10 mouse cellular contexts compared by ENCODE assay signal in genomic region chr12:98714757-98715156, GRCm38 (mm10). TPM values are rescaled to one million over a fixed set of nuclear protein-coding genes. Genes with fewer than 3 reads are reported as not detected.
A peak's percentile ranks its signal among the peaks of the same experiment; 100 is the strongest.
DNase-seq lines count a peak whose midpoint lies in the region; ATAC-seq and TF ChIP-seq lines count a peak whose summit lies in the region.
"Had no signal": no experiment of that assay in that cellular context is flagged by ENCODE, and none has a peak within 500 bp of the region (broad histone marks: within the 10 kb centered on the region; RNA-seq: fewer than 3 reads in every experiment).

No protein-coding gene starts in this region.

- peaks cover 18% of the 10 kb centered on the region for H3K4me1 ChIP-seq in liver, adult 2 months (ENCODE audit: control insufficient read depth, insufficient read depth, low read length)
- peaks cover 7% of the 10 kb centered on the region for H3K4me1 ChIP-seq in intestine, embryonic 15.5 days (replicated peaks)
- no peaks in the 10 kb centered on the region for H3K4me1 ChIP-seq in hindbrain, embryonic 16.5 days (ENCODE audit: control insufficient read depth, insufficient read depth, low read depth, low read length)

- 16% methylated on average over 11 of the region's 11 CpGs for WGBS in liver, adult 2 months
- 33% methylated on average over 11 of the region's 11 CpGs for WGBS in intestine, embryonic 15.5 days
- WGBS in hindbrain, embryonic 16.5 days: 38% methylated on average over 11 of the region's 11 CpGs

- H3K9ac ChIP-seq in liver, adult 2 months (ENCODE audit: low read depth, low read length): no peak overlapping the region
- H3K9ac ChIP-seq in intestine, embryonic 15.5 days: no peak overlapping the region
- no peak overlapping the region for H3K9ac ChIP-seq in hindbrain, embryonic 16.5 days (ENCODE audit: low read depth, low read length)
- H3K9ac ChIP-seq: embryonic facial prominence, embryonic 12.5 days had no signal

- TF ChIP-seq POLR2A in liver, adult 2 months (IDR thresholded peaks at IDR 0.05; ENCODE audit: extremely low read depth, insufficient read depth, low read length): no peak

- H3K4me2 ChIP-seq in intestine, embryonic 15.5 days (replicated peaks): no peak overlapping the region; the same call in 1 of the 2 replicates
- H3K4me2 ChIP-seq in hindbrain, embryonic 16.5 days (ENCODE audit: low read length): no peak overlapping the region
- H3K4me2 ChIP-seq: embryonic facial prominence, embryonic 12.5 days had no signal

- DNase-seq in liver, adult 2 months (ENCODE audit: extremely low read depth, low read depth, low spot score): peak; percentile 81
- no peak for DNase-seq in liver
- DNase-seq in adrenal gland, postnatal 10 days: peak; percentile 49
- DNase-seq in lung, postnatal 10 days: peak; percentile 11
- DNase-seq in spleen, postnatal 36 days (ENCODE audit: low spot score in 2 of 2): no peak
- DNase-seq in urinary bladder, postnatal 4 days (ENCODE audit: low spot score in 2 of 2): no peak
- DNase-seq: gastrocnemius, postnatal 36 days had no signal

- H3K27me3 ChIP-seq in liver, adult 2 months (ENCODE audit: control insufficient read depth, insufficient read depth, low read length): no peaks in the 10 kb centered on the region
- no peaks in the 10 kb centered on the region for H3K27me3 ChIP-seq in intestine, embryonic 15.5 days (replicated peaks)
- no peaks in the 10 kb centered on the region for H3K27me3 ChIP-seq in hindbrain, embryonic 16.5 days (replicated peaks; ENCODE audit: control insufficient read depth, insufficient read depth, low read length)
- H3K27me3 ChIP-seq: embryonic facial prominence, embryonic 12.5 days had no signal

- TF ChIP-seq CTCF in liver, adult 2 months (IDR thresholded peaks at IDR 0.05; ENCODE audit: low read depth, low read length): no peak

- peak overlapping the region; percentile 52 for H3K27ac ChIP-seq in liver, adult 2 months (replicated peaks; ENCODE audit: insufficient read depth, low read depth, low read length)
- no peak overlapping the region for H3K27ac ChIP-seq in intestine, embryonic 15.5 days
- no peak overlapping the region for H3K27ac ChIP-seq in hindbrain, embryonic 16.5 days (ENCODE audit: low read depth, low read length)
- H3K27ac ChIP-seq: embryonic facial prominence, embryonic 12.5 days had no signal

- H3K36me3 ChIP-seq in liver, adult 2 months (ENCODE audit: control insufficient read depth, insufficient read depth, low read length): no peaks in the 10 kb centered on the region
- H3K36me3 ChIP-seq in intestine, embryonic 15.5 days: no peaks in the 10 kb centered on the region
- no peaks in the 10 kb centered on the region for H3K36me3 ChIP-seq in hindbrain, embryonic 16.5 days (ENCODE audit: control insufficient read depth, insufficient read depth, low read length)
- H3K36me3 ChIP-seq: embryonic facial prominence, embryonic 12.5 days had no signal

- peaks cover 6% of the 10 kb centered on the region; the same call in 1 of the 2 replicates for H3K79me2 ChIP-seq in liver, adult 2 months (ENCODE audit: control insufficient read depth, insufficient read depth, low read length)

- H3K9me3 ChIP-seq in intestine, embryonic 15.5 days: no peaks in the 10 kb centered on the region
- H3K9me3 ChIP-seq in hindbrain, embryonic 16.5 days (ENCODE audit: control insufficient read depth, low read length): no peaks in the 10 kb centered on the region
- H3K9me3 ChIP-seq: embryonic facial prominence, embryonic 12.5 days had no signal

- peak; percentile 29; the same call in 1 of the 2 replicates for ATAC-seq in intestine, embryonic 15.5 days
- no peak for ATAC-seq in hindbrain, embryonic 16.5 days

- no peak overlapping the region for H3K4me3 ChIP-seq in liver, adult 2 months (ENCODE audit: insufficient read depth, low read depth, low read length)
- H3K4me3 ChIP-seq in intestine, embryonic 15.5 days (replicated peaks): no peak overlapping the region
- no peak overlapping the region for H3K4me3 ChIP-seq in hindbrain, embryonic 16.5 days (ENCODE audit: low read length)
- H3K4me3 ChIP-seq: embryonic facial prominence, embryonic 12.5 days had no signal

RNA-seq across cellular contexts. Expression of gene Ptpn21, which starts 22.4 kb away (rescaled TPM):
- 5.9 and 10.1 TPM in 2 replicates for total RNA-seq in liver, adult 2 months (2014; rRNA removed)
- polyA plus RNA-seq in liver, adult 2 months (2012; rRNA removed): 10.4 and 12.2 TPM in 2 replicates
- 10 to 100 TPM; 17.5 to 22.7 TPM for total RNA-seq in adrenal gland, postnatal 10 days (2021)
- polyA plus RNA-seq in intestine, embryonic 15.5 days (2015; fragmentation: Nextera tagmentation; extraction: Ambion mirVana): 7.7 TPM in 2 replicates
- 3.4 and 3.7 TPM in 2 replicates for polyA plus RNA-seq in hindbrain, embryonic 16.5 days (2015; fragmentation: Nextera tagmentation; extraction: Ambion mirVana)

RNA-seq across cellular contexts. Expression of gene Zc3h14, which starts 32.0 kb away (rescaled TPM):
- 47.1 and 53.7 TPM in 2 replicates for total RNA-seq in liver, adult 2 months (2014; rRNA removed)
- 21.9 and 22.7 TPM in 2 replicates for polyA plus RNA-seq in liver, adult 2 months (2012; rRNA removed)
- 10 to 100 TPM; 74.9 to 84.4 TPM for total RNA-seq in adrenal gland, postnatal 10 days (2021)
- 86.2 and 98.3 TPM in 2 replicates for polyA plus RNA-seq in intestine, embryonic 15.5 days (2015; fragmentation: Nextera tagmentation; extraction: Ambion mirVana)
- polyA plus RNA-seq in hindbrain, embryonic 16.5 days (2015; fragmentation: Nextera tagmentation; extraction: Ambion mirVana): 95.0 and 95.8 TPM in 2 replicates

Comparison
In these comparisons a context has a peak if more than half of its experiments do, and no peak if none do; other contexts are left out.
1. DNase-seq: peak in liver, adult 2 months (single experiment), adrenal gland, postnatal 10 days (single experiment) and lung, postnatal 10 days (single experiment); none in liver (single experiment), spleen, postnatal 36 days (0 of 2) and urinary bladder, postnatal 4 days (0 of 2).